Mouse (Mus musculus) heart, embryonic 15.5 days (tissue): ENCODE measurements around the gene Gimap8. TPM values are rescaled to one million over a fixed set of nuclear protein-coding genes. Genes with fewer than 3 reads are reported as not detected.

ENCODE experiments used
- polyA plus RNA-seq: library from polyadenylated mRNA; unstranded; fragments of >200 nt; fragmentation: Nextera tagmentation; extraction: Ambion mirVana; gene quantifications from 2 replicates; pipeline ENCODE4 v1.2.1, GENCODE M21; 2015

Gimap8 gene
- polyA plus RNA-seq, 1 experiment from 2014 or later, result 1.6 TPM

Other genes starting within 250 kb of the Gimap8 start
- 18.5 and 20.4 TPM in 2 replicates for gene Zfp467, start 201.4 kb upstream of the Gimap8 start, polyA plus RNA-seq
- 0.16 and 0.51 TPM in 2 replicates for gene Sspo, start 199.0 kb upstream of the Gimap8 start, polyA plus RNA-seq
- 17.5 and 18.6 TPM in 2 replicates for gene Atp6v0e2, start 109.6 kb upstream of the Gimap8 start, polyA plus RNA-seq
- 6.0 and 7.0 TPM in 2 replicates for gene Lrrc61, start 92.4 kb upstream of the Gimap8 start, polyA plus RNA-seq
- gene Rarres2, start 74.4 kb upstream of the Gimap8 start, polyA plus RNA-seq, result 50.4 and 53.8 TPM in 2 replicates
- 0.70 TPM in 1 of 2 replicates, not detected in the other for gene Gm45021, start 57.6 kb upstream of the Gimap8 start, polyA plus RNA-seq
- gene Repin1, start 53.4 kb upstream of the Gimap8 start, polyA plus RNA-seq, result 23.4 and 28.1 TPM in 2 replicates
- gene Gm44965, start 53.3 kb upstream of the Gimap8 start, polyA plus RNA-seq, result not detected in 2 replicates
- 5.7 and 7.3 TPM in 2 replicates for gene Zfp775, start 45.2 kb upstream of the Gimap8 start, polyA plus RNA-seq
- 0.94 and 1.0 TPM in 2 replicates for gene AI854703, start 20.5 kb upstream of the Gimap8 start, polyA plus RNA-seq
- gene Gimap9, start 28.9 kb downstream of the Gimap8 start, polyA plus RNA-seq, result 7.9 and 10.3 TPM in 2 replicates
- 23.5 and 27.1 TPM in 2 replicates for gene Gimap4, start 37.3 kb downstream of the Gimap8 start, polyA plus RNA-seq
- gene Gimap6, start 61.0 kb downstream of the Gimap8 start, polyA plus RNA-seq, result 32.3 and 35.6 TPM in 2 replicates
- 3.3 and 4.6 TPM in 2 replicates for gene Gm28053, start 71.4 kb downstream of the Gimap8 start, polyA plus RNA-seq
- 0.23 and 0.27 TPM in 2 replicates for gene Gimap7, start 71.4 kb downstream of the Gimap8 start, polyA plus RNA-seq
- 26.4 and 31.6 TPM in 2 replicates for gene Gimap1, start 91.8 kb downstream of the Gimap8 start, polyA plus RNA-seq
- 6.2 and 9.4 TPM in 2 replicates for gene Gimap5, start 99.0 kb downstream of the Gimap8 start, polyA plus RNA-seq
- gene Gimap3, start 123.6 kb downstream of the Gimap8 start, polyA plus RNA-seq, result 0.08 TPM in 1 of 2 replicates, not detected in the other
- 59.6 and 88.1 TPM in 2 replicates for gene Tmem176a, start 193.7 kb downstream of the Gimap8 start, polyA plus RNA-seq
- gene Tmem176b, start 194.3 kb downstream of the Gimap8 start, polyA plus RNA-seq, result 191 and 255 TPM in 2 replicates
- not detected in 2 replicates for gene Aoc1, start 225.7 kb downstream of the Gimap8 start, polyA plus RNA-seq